Mouse (Mus musculus) megakaryocyte, embryonic 14.5 days (primary cell): Measurements from ENCODE around the gene Kcnk2.

ENCODE experiments used
- FLI1 ChIP-seq: IDR thresholded peaks from 2 replicates; pipeline ENCODE4 v1.6.1; 2012; ENCODE audit warnings: low read length, inconsistent platforms, mixed read lengths
- GATA1 ChIP-seq: IDR thresholded peaks from 3 replicates; pipeline ENCODE4 v1.6.1; 2012; ENCODE audit warnings: mixed read lengths, low read length, inconsistent platforms, borderline replicate concordance

GRCm38 (mm10) chr1:189402223-189402943 lies at the start of gene Kcnk2:
- TF ChIP-seq GATA1 (no peak), FLI1 (no peak)
